Mouse (Mus musculus): ENCODE data around the gene Hoxd13. TPM values are rescaled to one million over a fixed set of nuclear protein-coding genes. Genes with fewer than 3 reads are reported as not detected.

Hoxd13 gene
- polyA plus RNA-seq, 1 experiment = not detected

GRCm38 (mm10) chr2:74697567-74698121 is 29.5 kb downstream of the Hoxd13 start, which contains the start of gene Hoxd9:
Gene Hoxd9 (plus strand): TSS chr2:74697727.
- H3K4me1 ChIP-seq = peaks cover 16% of the 10 kb centered on the region
- H3K27me3 ChIP-seq (replicated peaks) = peaks cover 96% of the 10 kb centered on the region
- TF ChIP-seq GATA1 (IDR thresholded peaks at IDR 0.05; ENCODE audit: borderline replicate concordance, low read length) = no peak
- TF ChIP-seq FLI1 (IDR thresholded peaks at IDR 0.05; ENCODE audit: low read length) = no peak
- no peaks in the 10 kb centered on the region for H3K9me3 ChIP-seq
- H3K4me3 ChIP-seq (replicated peaks) = peak within 1 kb of the TSS; percentile 79
- no peaks in the 10 kb centered on the region for H3K36me3 ChIP-seq (replicated peaks; ENCODE audit: low read length)

- no peaks in the 10 kb centered on the region for H3K9me3 ChIP-seq
- peaks cover 96% of the 10 kb centered on the region for H3K27me3 ChIP-seq (replicated peaks)
- no peaks in the 10 kb centered on the region for H3K36me3 ChIP-seq (replicated peaks; ENCODE audit: low read length)
- peak overlapping the region; percentile 79 for H3K4me3 ChIP-seq (replicated peaks)
- H3K4me1 ChIP-seq = peaks cover 14% of the 10 kb centered on the region
- TF ChIP-seq GATA1 (IDR thresholded peaks at IDR 0.05; ENCODE audit: borderline replicate concordance, low read length) (no peak), FLI1 (IDR thresholded peaks at IDR 0.05; ENCODE audit: low read length) (no peak)
Observed at GRCm38 (mm10) chr2:74698201-74699052, 30.3 kb downstream of the Hoxd13 start.

- Histone ChIP-seq H3K36me3 (replicated peaks; ENCODE audit: low read length) (no peaks in the 10 kb centered on the region), H3K9me3 (no peaks in the 10 kb centered on the region), H3K4me3 (replicated peaks) (no peak overlapping the region), H3K27me3 (replicated peaks) (peaks cover 96% of the 10 kb centered on the region), H3K4me1 (peaks cover 13% of the 10 kb centered on the region)
- TF ChIP-seq FLI1 (IDR thresholded peaks at IDR 0.05; ENCODE audit: low read length) (no peak), GATA1 (IDR thresholded peaks at IDR 0.05; ENCODE audit: borderline replicate concordance, low read length) (no peak)
Observed at GRCm38 (mm10) chr2:74699053-74699430, 30.9 kb downstream of the Hoxd13 start.

GRCm38 (mm10) chr2:74699664-74700545 is 31.8 kb downstream of the Hoxd13 start:
- TF ChIP-seq FLI1 (IDR thresholded peaks at IDR 0.05; ENCODE audit: low read length) (no peak), GATA1 (IDR thresholded peaks at IDR 0.05; ENCODE audit: borderline replicate concordance, low read length) (no peak)
- H3K4me3 ChIP-seq (replicated peaks) = no peak overlapping the region
- no peaks in the 10 kb centered on the region for H3K9me3 ChIP-seq
- H3K27me3 ChIP-seq (replicated peaks) = peaks cover 97% of the 10 kb centered on the region
- no peaks in the 10 kb centered on the region for H3K36me3 ChIP-seq (replicated peaks; ENCODE audit: low read length)
- peaks cover 15% of the 10 kb centered on the region for H3K4me1 ChIP-seq

- H3K4me3 ChIP-seq (replicated peaks) = no peak overlapping the region
- no peaks in the 10 kb centered on the region for H3K9me3 ChIP-seq
- H3K4me1 ChIP-seq = peaks cover 23% of the 10 kb centered on the region
- no peaks in the 10 kb centered on the region for H3K36me3 ChIP-seq (replicated peaks; ENCODE audit: low read length)
- TF ChIP-seq FLI1 (IDR thresholded peaks at IDR 0.05; ENCODE audit: low read length) = no peak
- TF ChIP-seq GATA1 (IDR thresholded peaks at IDR 0.05; ENCODE audit: borderline replicate concordance, low read length) = no peak
- H3K27me3 ChIP-seq (replicated peaks) = peaks cover 97% of the 10 kb centered on the region
Observed at GRCm38 (mm10) chr2:74700546-74701112, 32.5 kb downstream of the Hoxd13 start.

- H3K27me3 ChIP-seq (replicated peaks) = peaks cover 95% of the 10 kb centered on the region
- no peaks in the 10 kb centered on the region for H3K36me3 ChIP-seq (replicated peaks; ENCODE audit: low read length)
- no peak for TF ChIP-seq GATA1 (IDR thresholded peaks at IDR 0.05; ENCODE audit: borderline replicate concordance, low read length)
- TF ChIP-seq FLI1 (IDR thresholded peaks at IDR 0.05; ENCODE audit: low read length) = no peak
- H3K9me3 ChIP-seq = no peaks in the 10 kb centered on the region
- H3K4me1 ChIP-seq = peaks cover 25% of the 10 kb centered on the region
- H3K4me3 ChIP-seq (replicated peaks) = peak overlapping the region; percentile 65
Observed at GRCm38 (mm10) chr2:74701949-74702819, 34.1 kb downstream of the Hoxd13 start.

- Histone ChIP-seq H3K9me3 (no peaks in the 10 kb centered on the region), H3K4me3 (replicated peaks) (no peak overlapping the region), H3K36me3 (replicated peaks; ENCODE audit: low read length) (no peaks in the 10 kb centered on the region), H3K27me3 (replicated peaks) (peaks cover 95% of the 10 kb centered on the region), H3K4me1 (peaks cover 22% of the 10 kb centered on the region)
- TF ChIP-seq FLI1 (IDR thresholded peaks at IDR 0.05; ENCODE audit: low read length) (no peak), GATA1 (IDR thresholded peaks at IDR 0.05; ENCODE audit: borderline replicate concordance, low read length) (no peak)
Observed at GRCm38 (mm10) chr2:74702820-74703219, 34.7 kb downstream of the Hoxd13 start.

- Histone ChIP-seq H3K4me1 (peaks cover 17% of the 10 kb centered on the region), H3K36me3 (replicated peaks; ENCODE audit: low read length) (no peaks in the 10 kb centered on the region), H3K27me3 (replicated peaks) (peaks cover 95% of the 10 kb centered on the region), H3K4me3 (replicated peaks) (no peak overlapping the region), H3K9me3 (no peaks in the 10 kb centered on the region)
- TF ChIP-seq FLI1 (IDR thresholded peaks at IDR 0.05; ENCODE audit: low read length) (no peak), GATA1 (IDR thresholded peaks at IDR 0.05; ENCODE audit: borderline replicate concordance, low read length) (no peak)
Observed at GRCm38 (mm10) chr2:74703317-74703716, 35.2 kb downstream of the Hoxd13 start.

All from megakaryocyte, embryonic 14.5 days (primary cell).